Mouse (Mus musculus) limb, embryonic 15.5 days (tissue): ENCODE data around the gene Adgb. TPM values are rescaled to one million over a fixed set of nuclear protein-coding genes. Genes with fewer than 3 reads are reported as not detected.

Source experiments
- ATAC-seq: fragments of 200-750 bp; cut with Nextera tagmentation; 2 replicates; pipeline ENCODE4 v1.8.0; 2017; ENCODE audit warnings: low read depth, moderate TSS enrichment; ENCODE audit not compliant: insufficient number of reproducible peaks, low FRiP score, low TSS enrichment
- H3K27ac ChIP-seq: fragments of 300-500 bp; sonication (generic); 2 replicates; pipeline ENCODE4 v1.5.1; 2015; ENCODE audit warnings: moderate library complexity, mild to moderate bottlenecking, inconsistent platforms
- H3K27me3 ChIP-seq: fragments of 300-500 bp; sonication (generic); 2 replicates; pipeline ENCODE4 v1.6.1; 2015; ENCODE audit warnings: inconsistent platforms
- H3K36me3 ChIP-seq: fragments of 300-500 bp; sonication (generic); 2 replicates; pipeline ENCODE4 v1.6.1; 2015; ENCODE audit warnings: inconsistent platforms
- H3K4me1 ChIP-seq: fragments of 300-500 bp; sonication (generic); 2 replicates; pipeline ENCODE4 v1.6.1; 2015; ENCODE audit warnings: inconsistent platforms
- H3K4me2 ChIP-seq: fragments of 300-500 bp; sonication (generic); 2 replicates; pipeline ENCODE4 v1.6.1; 2015; ENCODE audit warnings: mild to moderate bottlenecking, inconsistent platforms
- H3K4me3 ChIP-seq: fragments of 300-500 bp; sonication (generic); 2 replicates; pipeline ENCODE4 v1.5.1; 2015; ENCODE audit warnings: mild to moderate bottlenecking, inconsistent platforms
- H3K9ac ChIP-seq: fragments of 300-500 bp; sonication (generic); 2 replicates; pipeline ENCODE4 v1.6.1; 2015; ENCODE audit warnings: inconsistent platforms
- H3K9me3 ChIP-seq: fragments of 300-500 bp; sonication (generic); 2 replicates; pipeline ENCODE4 v1.6.1; 2016; ENCODE audit warnings: inconsistent platforms
- WGBS: fragments of 180-500 bp; shearing (Covaris S2); methylation state at CpG from one replicate; pipeline ENCODE4 v1.1.7; 2015; 5-methylcytosine and 5-hydroxymethylcytosine counted together
- polyA plus RNA-seq: library from polyadenylated mRNA; unstranded; fragments of >200 nt; fragmentation: Nextera tagmentation; extraction: Ambion mirVana; gene quantifications from 2 replicates; pipeline ENCODE4 v1.2.1, GENCODE M21; 2015

The Adgb gene
- polyA plus RNA-seq, 1 experiment from 2014 or later, result 0.10 TPM

- WGBS, result 70% methylated on average over 5 of the region's 5 CpGs
- H3K9ac ChIP-seq, result no peak overlapping the region
Measured at GRCm38 (mm10) chr10:10429635-10430034, 42.5 kb downstream of the Adgb start.

GRCm38 (mm10) chr10:10429032-10429431 is 43.1 kb downstream of the Adgb start:
- no peak for ATAC-seq
- H3K27me3 ChIP-seq, result no peaks in the 10 kb centered on the region

More at GRCm38 (mm10) chr10:10429635-10430034, 42.5 kb downstream of the Adgb start:
- H3K4me2 ChIP-seq, result no peak overlapping the region
- H3K27me3 ChIP-seq, result no peaks in the 10 kb centered on the region
- no peak overlapping the region for H3K27ac ChIP-seq
- H3K36me3 ChIP-seq, result no peaks in the 10 kb centered on the region
- no peak overlapping the region for H3K4me3 ChIP-seq
- no peaks in the 10 kb centered on the region for H3K4me1 ChIP-seq
- no peak for ATAC-seq
- H3K9me3 ChIP-seq, result no peaks in the 10 kb centered on the region

GRCm38 (mm10) chr10:10424383-10424782 is 47.7 kb downstream of the Adgb start:
- no peak overlapping the region for H3K4me2 ChIP-seq
- H3K4me3 ChIP-seq, result no peak overlapping the region
- H3K9ac ChIP-seq, result no peak overlapping the region
- H3K27me3 ChIP-seq, result no peaks in the 10 kb centered on the region
- ATAC-seq, result no peak
- no peak overlapping the region for H3K27ac ChIP-seq
- 94% methylated on average over 2 of the region's 2 CpGs for WGBS
- no peaks in the 10 kb centered on the region for H3K9me3 ChIP-seq
- no peaks in the 10 kb centered on the region for H3K36me3 ChIP-seq
- H3K4me1 ChIP-seq, result no peaks in the 10 kb centered on the region

More at GRCm38 (mm10) chr10:10429032-10429431, 43.1 kb downstream of the Adgb start:
- H3K9ac ChIP-seq, result no peak overlapping the region
- H3K9me3 ChIP-seq, result no peaks in the 10 kb centered on the region
- 87% methylated on average over 7 of the region's 7 CpGs for WGBS
- H3K4me3 ChIP-seq, result no peak overlapping the region
- no peaks in the 10 kb centered on the region for H3K36me3 ChIP-seq
- H3K27ac ChIP-seq, result no peak overlapping the region
- no peaks in the 10 kb centered on the region for H3K4me1 ChIP-seq
- H3K4me2 ChIP-seq, result no peak overlapping the region

GRCm38 (mm10) chr10:10411046-10411445 is 61.1 kb downstream of the Adgb start:
- Histone ChIP-seq H3K9ac (no peak overlapping the region), H3K4me3 (no peak overlapping the region), H3K36me3 (no peaks in the 10 kb centered on the region), H3K4me1 (no peaks in the 10 kb centered on the region), H3K27ac (no peak overlapping the region), H3K27me3 (no peaks in the 10 kb centered on the region), H3K9me3 (no peaks in the 10 kb centered on the region), H3K4me2 (no peak overlapping the region)
- ATAC-seq, result no peak
- 39% methylated on average over 5 of the region's 5 CpGs for WGBS

GRCm38 (mm10) chr10:10408166-10408565 is 64.0 kb downstream of the Adgb start:
- Histone ChIP-seq H3K9ac (no peak overlapping the region), H3K27me3 (no peaks in the 10 kb centered on the region), H3K27ac (no peak overlapping the region), H3K4me1 (no peaks in the 10 kb centered on the region), H3K4me2 (no peak overlapping the region), H3K36me3 (no peaks in the 10 kb centered on the region), H3K4me3 (no peak overlapping the region), H3K9me3 (no peaks in the 10 kb centered on the region)
- WGBS, result 15% methylated on average over 3 of the region's 3 CpGs
- ATAC-seq, result no peak

GRCm38 (mm10) chr10:10395784-10396481 is 76.2 kb downstream of the Adgb start:
- no peak overlapping the region for H3K4me3 ChIP-seq

GRCm38 (mm10) chr10:10374629-10375028 is 97.5 kb downstream of the Adgb start:
- no peaks in the 10 kb centered on the region for H3K36me3 ChIP-seq
- H3K9ac ChIP-seq, result no peak overlapping the region
- 40% methylated on average over 1 of the region's 1 CpGs for WGBS
- no peaks in the 10 kb centered on the region for H3K4me1 ChIP-seq
- H3K9me3 ChIP-seq, result no peaks in the 10 kb centered on the region
- H3K4me3 ChIP-seq, result no peak overlapping the region
- H3K27ac ChIP-seq, result no peak overlapping the region
- no peak overlapping the region for H3K4me2 ChIP-seq
- no peaks in the 10 kb centered on the region for H3K27me3 ChIP-seq
- ATAC-seq, result no peak

More at GRCm38 (mm10) chr10:10395784-10396481, 76.2 kb downstream of the Adgb start:
- ATAC-seq, result no peak
- no peaks in the 10 kb centered on the region for H3K27me3 ChIP-seq
- H3K9ac ChIP-seq, result no peak overlapping the region
- H3K4me1 ChIP-seq, result no peaks in the 10 kb centered on the region
- WGBS, result 61% methylated on average over 4 of the region's 4 CpGs
- no peaks in the 10 kb centered on the region for H3K36me3 ChIP-seq
- H3K4me2 ChIP-seq, result no peak overlapping the region
- H3K9me3 ChIP-seq, result no peaks in the 10 kb centered on the region
- H3K27ac ChIP-seq, result no peak overlapping the region

- H3K9ac ChIP-seq, result no peak overlapping the region
- H3K4me1 ChIP-seq, result no peaks in the 10 kb centered on the region
- no peak overlapping the region for H3K4me2 ChIP-seq
- H3K36me3 ChIP-seq, result no peaks in the 10 kb centered on the region
- H3K4me3 ChIP-seq, result no peak overlapping the region
- H3K9me3 ChIP-seq, result no peaks in the 10 kb centered on the region
- WGBS, result 77% methylated on average over 1 of the region's 1 CpGs
- H3K27ac ChIP-seq, result no peak overlapping the region
- H3K27me3 ChIP-seq, result no peaks in the 10 kb centered on the region
- no peak for ATAC-seq
Measured at GRCm38 (mm10) chr10:10364025-10364424, 108.1 kb downstream of the Adgb start.

GRCm38 (mm10) chr10:10355605-10356227 is 116.4 kb downstream of the Adgb start:
- H3K4me2 ChIP-seq, result no peak overlapping the region
- 8% methylated on average over 3 of the region's 3 CpGs for WGBS
- no peak overlapping the region for H3K9ac ChIP-seq
- no peaks in the 10 kb centered on the region for H3K36me3 ChIP-seq
- no peak overlapping the region for H3K4me3 ChIP-seq
- H3K9me3 ChIP-seq, result no peaks in the 10 kb centered on the region
- H3K4me1 ChIP-seq, result no peaks in the 10 kb centered on the region
- ATAC-seq, result no peak
- no peaks in the 10 kb centered on the region for H3K27me3 ChIP-seq
- no peak overlapping the region for H3K27ac ChIP-seq

- Histone ChIP-seq H3K27me3 (no peaks in the 10 kb centered on the region), H3K4me3 (no peak overlapping the region), H3K36me3 (no peaks in the 10 kb centered on the region), H3K4me2 (no peak overlapping the region), H3K9me3 (no peaks in the 10 kb centered on the region), H3K9ac (no peak overlapping the region), H3K27ac (no peak overlapping the region), H3K4me1 (no peaks in the 10 kb centered on the region)
- no peak for ATAC-seq
- WGBS, result 81% methylated on average over 3 of the region's 3 CpGs
Measured at GRCm38 (mm10) chr10:10352184-10352583, 119.9 kb downstream of the Adgb start.

GRCm38 (mm10) chr10:10350550-10350949 is 121.6 kb downstream of the Adgb start:
- Histone ChIP-seq H3K27ac (no peak overlapping the region), H3K9me3 (no peaks in the 10 kb centered on the region), H3K4me2 (no peak overlapping the region), H3K36me3 (no peaks in the 10 kb centered on the region), H3K9ac (no peak overlapping the region), H3K4me3 (no peak overlapping the region), H3K27me3 (no peaks in the 10 kb centered on the region), H3K4me1 (no peaks in the 10 kb centered on the region)
- no peak for ATAC-seq
- 87% methylated on average over 3 of the region's 3 CpGs for WGBS

GRCm38 (mm10) chr10:10343930-10344329 is 128.2 kb downstream of the Adgb start:
- Histone ChIP-seq H3K4me2 (no peak overlapping the region), H3K9ac (no peak overlapping the region), H3K36me3 (no peaks in the 10 kb centered on the region), H3K27ac (no peak overlapping the region), H3K27me3 (no peaks in the 10 kb centered on the region), H3K4me3 (no peak overlapping the region), H3K4me1 (no peaks in the 10 kb centered on the region), H3K9me3 (no peaks in the 10 kb centered on the region)
- 88% methylated on average over 3 of the region's 3 CpGs for WGBS
- ATAC-seq, result no peak
